Mouse (Mus musculus) heart, postnatal 25 days (tissue): ENCODE results near the gene Snx25. TPM values are rescaled to one million over a fixed set of nuclear protein-coding genes. Genes with fewer than 3 reads are reported as not detected.
"Not testable (repeated sequence)": the region's sequence is repeated elsewhere in the genome, so short reads cannot be mapped to it uniquely, and the experiment has no call there.

Experiments
- DNase-seq: peaks from one replicate; pipeline ENCODE4 v3.0.0; 2022; ENCODE audit warnings: low spot score
- intact Hi-C: fragments of 180-260 bp; cut with DNase I; formaldehyde crosslinking; loops from one replicate; pipeline ENCODE4 v1.15.1; 2025
- total RNA-seq, 2 experiments: library from RNA; stranded (reverse); gene quantifications; 2 replicates each; pipeline ENCODE4 v1.2.3; 2021

Snx25 gene
- total RNA-seq, 2 experiments from 2014 or later: 9.6 to 11.4 TPM

DNA sequence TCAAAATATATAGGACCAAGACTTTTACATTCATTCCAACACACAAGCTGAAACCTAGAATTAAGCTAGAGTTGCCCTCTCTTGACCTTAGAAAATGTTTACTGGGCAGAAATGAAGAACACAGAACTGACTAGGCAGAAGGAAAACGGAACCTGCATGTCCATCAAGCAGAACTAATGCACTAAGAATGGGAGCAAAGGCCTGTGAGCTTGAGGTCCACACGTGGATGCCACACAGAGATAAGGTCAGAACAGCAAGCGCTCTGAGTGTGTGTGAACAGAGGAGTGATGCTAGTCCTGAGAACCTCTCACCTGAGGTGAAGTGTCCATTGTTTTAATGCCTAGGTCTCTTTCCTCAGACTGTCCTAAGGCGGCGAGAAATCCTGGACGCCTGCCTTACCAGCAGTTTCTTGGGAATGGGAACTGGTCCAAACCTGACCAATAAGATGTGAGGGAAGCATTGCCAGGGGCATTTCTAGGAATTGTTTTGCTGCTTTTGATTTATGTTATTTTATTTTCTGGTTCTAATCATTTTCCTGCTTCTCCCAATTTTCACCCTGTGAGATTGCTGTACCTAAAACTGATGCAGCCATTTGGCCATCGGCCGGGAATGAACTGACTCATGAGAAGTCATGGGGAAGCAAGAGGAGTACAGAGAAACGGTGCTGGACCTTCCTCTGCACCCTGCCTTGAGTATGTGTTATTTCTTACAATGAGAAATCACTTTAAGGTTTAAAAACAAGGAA lies 11.4 kb downstream of the Snx25 start:
- no peak for DNase-seq
- intact Hi-C loops: no loop called here

DNA sequence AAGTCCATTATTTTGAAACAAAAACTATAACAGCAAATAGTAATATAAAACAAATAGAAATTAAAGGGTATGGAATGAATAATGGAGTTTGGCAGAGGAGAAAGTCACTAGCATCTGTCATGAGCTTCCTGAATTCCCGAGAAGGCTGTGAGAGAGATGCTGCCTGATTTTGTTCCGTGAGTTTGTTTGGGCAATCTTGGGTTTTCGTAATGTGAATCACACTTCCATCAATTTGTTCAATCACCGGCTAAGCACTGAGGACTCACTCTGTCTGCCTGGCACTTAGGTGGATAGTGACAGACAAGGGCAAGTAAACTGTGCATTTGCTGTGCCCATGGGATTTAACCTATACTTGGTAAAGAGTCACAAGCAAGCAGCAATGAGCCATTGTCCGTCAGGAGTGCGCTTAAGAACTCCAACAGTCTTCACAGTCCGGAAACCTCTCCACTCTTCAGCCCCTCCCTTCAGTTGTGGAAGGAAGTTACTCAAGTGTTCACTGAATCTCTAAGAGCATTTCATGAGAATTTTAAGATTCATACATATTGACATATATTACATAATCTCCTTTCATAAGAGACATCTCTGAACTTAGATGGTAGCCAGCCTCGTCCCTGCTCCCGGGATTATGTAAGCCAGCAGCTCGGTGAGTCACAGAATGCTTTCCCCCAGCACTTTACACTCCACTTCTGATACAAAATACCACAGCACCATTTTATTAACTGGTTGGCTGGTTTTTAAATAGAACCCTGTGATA lies 13.9 kb downstream of the Snx25 start:
- intact Hi-C loops: no loop called here

DNA sequence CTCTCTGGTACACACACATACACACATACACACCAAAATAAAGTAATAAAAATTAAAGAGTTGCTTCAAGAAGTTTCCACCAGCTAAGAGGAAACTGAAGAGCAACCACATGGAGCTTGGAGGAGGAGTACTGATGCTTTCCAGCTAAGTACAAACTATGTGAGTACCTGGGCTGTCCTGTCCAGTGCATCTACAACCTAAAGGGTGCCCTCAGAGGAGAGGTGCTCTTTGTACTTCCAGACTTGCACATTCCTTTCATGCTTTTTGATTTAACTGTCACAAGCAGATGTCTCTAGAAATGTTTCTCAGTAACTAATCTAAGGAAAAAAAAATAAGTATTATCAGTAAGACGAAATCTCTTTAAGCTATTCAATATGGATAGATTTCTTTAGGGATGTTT lies 14.6 kb downstream of the Snx25 start:
- no peak for DNase-seq
- intact Hi-C loops: no loop called here

More for the DNA sequence above, 13.9 kb downstream of the Snx25 start:
- DNase-seq: no peak

DNA sequence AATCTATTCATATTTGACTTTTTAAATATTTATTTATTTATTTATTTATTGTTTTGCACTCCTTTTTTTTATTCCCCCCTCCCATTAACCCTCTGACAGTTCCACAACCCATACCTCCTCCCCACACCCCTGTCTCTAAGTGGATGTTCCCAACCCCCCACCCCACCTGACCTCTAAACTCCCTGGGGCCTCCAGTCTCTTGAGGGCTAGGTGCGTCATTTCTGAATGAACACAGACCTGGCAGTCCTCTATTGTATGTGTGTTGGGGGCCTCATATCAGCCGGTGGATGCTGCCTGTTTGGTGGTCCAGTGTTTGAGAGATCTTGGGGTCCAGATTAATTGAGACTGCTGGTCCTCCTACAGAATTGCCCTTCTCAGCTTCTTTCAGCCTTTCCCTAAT lies 16.4 kb downstream of the Snx25 start:
- intact Hi-C loops, DNase-seq: not testable (repeated sequence)

DNA sequence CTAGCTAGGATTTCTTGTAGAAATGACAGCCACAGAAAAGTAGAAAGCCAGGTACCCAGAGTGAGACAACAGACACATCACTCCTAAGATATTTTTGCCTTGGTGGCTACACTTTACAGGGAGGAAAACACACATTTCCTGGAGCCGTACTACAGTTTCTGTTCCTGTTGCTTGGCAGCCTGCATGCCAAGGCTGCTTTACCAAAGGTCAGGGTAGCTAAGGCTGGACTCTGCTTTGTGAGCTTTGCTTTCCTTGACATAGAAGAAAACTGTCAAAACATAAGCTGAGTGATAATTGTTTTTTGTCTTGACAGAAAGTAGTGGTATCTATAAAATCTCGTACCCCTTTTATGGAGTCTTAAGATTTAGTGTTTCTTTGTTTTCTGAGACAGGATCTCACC lies 21.5 kb downstream of the Snx25 start:
- no peak for DNase-seq
- intact Hi-C loops: no loop called here

DNA sequence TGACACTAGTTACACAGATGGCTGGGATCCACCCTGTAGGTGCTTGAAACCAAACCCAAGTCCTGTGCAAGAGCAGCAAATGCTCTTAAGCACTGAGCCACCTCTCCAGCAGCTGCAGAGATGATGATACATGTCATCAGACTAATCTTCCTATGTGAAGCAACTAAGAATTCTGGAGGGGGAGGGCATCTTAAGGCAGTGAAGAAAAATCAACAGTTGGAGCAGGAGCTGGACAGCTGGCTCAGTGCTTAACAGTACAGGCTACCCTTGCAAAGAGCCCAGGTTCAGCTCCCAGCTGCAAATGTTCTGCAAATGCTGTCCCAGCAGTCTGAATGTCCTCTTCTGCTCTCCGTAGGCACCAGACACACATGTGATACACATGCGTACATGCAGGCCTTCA lies 29.5 kb downstream of the Snx25 start:
- DNase-seq: no peak
- intact Hi-C loops: no loop called here

DNA sequence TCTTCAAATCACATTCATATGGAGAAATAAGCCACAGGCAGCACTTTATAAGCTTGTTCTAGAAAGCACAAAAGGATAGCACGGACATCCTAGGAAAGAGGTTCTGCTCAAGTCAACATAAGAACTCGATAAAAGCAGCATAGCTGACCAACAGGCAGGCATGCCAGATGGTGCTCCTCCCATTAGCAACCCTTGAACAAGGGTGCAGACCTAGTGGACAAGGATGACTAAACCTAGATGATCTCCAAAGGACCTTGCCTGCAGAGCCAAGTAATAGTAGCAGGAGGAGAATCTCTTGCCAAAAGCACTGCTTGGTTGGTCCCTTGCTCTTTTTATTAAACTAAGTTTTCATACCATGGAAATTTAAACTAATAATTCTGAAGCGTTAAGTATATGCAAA lies 32.8 kb downstream of the Snx25 start:
- intact Hi-C loops: no loop called here
- no peak for DNase-seq

DNA sequence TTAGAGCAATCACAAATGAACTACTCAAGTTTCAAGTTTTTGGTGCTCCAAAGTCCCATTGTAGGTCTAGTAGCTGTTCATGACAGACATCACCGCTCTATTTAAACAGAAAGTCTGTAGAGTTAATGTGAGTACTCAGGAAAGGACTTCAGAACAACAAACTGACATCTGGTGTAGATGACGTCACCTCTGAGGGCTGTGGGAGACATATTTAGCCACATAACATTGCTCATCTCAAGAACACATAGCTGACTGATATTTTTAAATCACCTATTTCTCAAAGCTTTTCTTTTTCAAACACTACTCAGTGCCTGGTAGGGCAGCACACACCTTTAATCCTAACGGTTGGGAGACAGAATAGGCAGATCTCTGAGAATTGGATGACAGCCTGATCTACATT lies 34.8 kb downstream of the Snx25 start:
- intact Hi-C loops: no loop called here
- DNase-seq: no peak

DNA sequence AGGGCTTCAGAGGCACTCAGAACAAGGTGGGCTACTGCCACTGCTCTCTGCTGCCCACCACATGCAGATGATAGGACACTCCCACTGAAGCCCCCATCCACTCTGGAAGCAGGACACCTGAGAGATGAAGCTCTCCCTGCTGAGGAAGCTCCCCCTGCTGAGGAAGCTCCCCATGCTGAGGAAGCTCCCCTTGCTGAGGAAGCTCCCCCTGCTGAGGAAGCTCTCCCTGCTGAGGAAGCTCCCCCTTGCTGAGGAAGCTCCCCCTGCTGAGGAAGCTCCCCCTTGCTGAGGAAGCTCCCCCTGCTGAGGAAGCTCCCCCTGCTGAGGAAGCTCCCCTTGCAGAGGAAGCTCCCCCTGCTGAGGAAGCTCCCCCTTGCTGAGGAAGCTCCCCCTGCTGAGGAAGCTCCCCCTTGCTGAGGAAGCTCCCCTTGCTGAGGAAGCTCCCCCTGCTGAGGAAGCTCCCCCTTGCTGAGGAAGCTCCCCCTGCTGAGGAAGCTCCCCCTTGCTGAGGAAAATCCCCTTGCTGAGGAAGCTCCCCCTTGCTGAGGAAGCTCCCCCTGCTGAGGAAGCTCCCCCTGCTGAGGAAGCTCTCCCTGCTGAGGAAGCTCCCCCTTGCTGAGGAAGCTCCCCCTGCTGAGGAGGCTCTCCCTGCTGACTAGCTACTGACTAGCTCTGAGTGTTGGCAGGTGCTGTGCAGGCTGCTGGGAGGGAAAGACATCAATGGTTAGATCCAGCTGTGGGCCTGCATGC lies 38.4 kb downstream of the Snx25 start:
- DNase-seq, intact Hi-C loops: not testable (repeated sequence)

DNA sequence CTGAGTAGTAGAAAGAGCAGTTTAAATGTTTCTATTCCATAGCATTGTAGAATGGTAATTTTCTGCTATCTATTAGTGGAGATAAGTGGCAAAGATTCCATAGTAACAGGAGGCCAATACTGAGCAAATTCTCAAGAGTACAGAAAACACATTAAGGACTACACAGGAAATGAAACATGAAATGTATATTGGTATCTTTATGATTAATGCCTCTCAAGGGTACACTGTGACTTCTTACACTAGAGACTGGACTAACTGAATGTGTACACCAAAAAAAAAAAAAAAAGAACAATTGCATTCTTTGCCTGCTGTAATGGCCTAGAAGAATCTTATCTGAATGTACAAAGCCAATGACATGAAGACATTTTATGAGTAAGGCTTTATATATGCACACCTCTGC lies 44.3 kb downstream of the Snx25 start:
- DNase-seq: no peak
- intact Hi-C loops: no loop called here

DNA sequence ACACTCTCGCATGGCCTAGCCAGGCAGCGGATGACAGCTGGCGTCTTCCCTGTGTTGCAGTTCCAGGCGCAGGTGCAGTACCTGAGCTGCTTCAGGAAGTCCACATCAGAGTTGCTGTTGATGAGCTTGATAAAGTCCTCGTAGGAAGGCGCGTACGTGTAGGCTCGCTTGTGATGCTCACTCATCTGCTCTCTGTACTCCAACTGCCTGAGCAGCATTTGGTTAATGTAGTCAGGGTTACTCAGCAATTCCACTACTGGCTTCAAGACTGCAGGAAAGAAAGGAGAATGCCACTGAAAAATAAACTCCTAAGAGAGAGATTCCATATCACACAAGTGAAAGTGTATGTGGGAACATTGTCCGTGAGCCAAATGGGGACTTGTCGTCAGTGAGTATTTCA lies 48.5 kb downstream of the Snx25 start:
- DNase-seq: no peak
- intact Hi-C loops: no loop called here

DNA sequence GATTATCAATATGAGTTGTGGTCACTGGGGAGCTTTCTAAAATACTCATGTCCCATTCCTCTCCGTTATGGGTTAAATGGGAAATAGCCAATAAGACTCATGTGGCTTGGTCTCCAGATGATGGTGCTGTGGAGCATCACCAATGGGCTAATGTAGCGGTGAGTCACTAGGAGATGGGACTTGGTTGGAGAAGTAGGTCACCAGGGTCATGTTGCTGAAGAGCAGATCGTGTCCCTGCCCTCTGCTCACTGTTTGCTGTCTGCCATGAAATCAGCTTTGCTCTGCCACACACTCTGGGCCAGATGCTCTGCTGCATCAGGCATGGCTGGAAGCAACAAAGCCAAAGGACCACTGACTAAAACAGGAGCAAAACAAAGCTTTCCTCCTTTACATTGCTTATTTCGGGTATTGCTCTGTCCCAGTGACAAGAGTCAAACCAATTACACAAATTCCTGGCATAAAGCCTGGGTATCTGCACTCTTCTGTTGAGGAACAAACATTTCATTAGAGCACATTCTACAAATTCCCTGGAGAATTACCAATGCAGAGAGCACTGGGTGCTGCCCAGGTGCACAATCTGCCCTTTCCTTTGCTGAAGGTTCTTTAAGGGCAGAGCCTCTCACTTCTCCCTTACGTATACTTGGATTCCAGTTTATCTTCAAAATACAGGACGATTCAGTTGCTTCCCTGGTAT lies 59.1 kb downstream of the Snx25 start:
- no peak for DNase-seq
- intact Hi-C loops: no loop called here

DNA sequence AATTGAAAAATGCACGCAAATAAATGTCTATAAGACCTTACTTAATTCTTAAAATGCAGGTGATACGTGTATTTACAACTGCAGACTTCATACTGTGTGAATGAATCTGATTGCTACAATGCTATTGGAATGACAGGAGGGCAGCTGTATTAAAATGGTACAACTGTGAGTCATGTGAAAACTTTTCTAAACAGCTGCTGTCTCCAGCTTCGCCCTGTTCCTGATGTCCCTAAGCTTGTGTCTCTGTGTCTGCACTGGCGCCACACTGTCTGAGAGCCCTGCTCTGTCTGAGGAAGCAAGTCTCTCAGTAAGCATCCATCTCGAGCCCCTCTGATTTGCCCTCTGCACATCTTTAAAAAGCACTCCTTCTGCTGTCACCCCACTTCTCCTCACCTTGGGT lies 68.8 kb downstream of the Snx25 start:
- intact Hi-C loops: no loop called here
- no peak for DNase-seq

DNA sequence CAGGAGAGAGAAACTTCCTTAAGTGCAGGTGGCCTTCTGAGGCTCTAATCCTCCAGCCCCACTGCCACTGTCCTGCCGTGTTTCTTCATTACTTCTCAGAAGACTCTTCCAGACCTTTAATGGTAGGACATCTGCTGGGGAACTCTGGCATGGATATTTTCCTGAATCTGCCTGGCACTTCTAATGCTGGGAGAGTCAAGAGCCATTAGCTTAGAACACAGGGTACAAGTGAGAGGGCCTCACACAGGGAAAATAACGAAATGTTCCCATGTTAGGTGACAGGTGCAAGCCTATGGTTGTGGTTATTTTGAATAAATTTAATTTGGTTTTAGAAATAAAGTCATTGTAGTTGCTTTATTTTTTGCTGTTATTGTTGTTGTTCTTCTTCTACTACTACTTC lies 70.9 kb downstream of the Snx25 start:
- DNase-seq: no peak

DNA sequence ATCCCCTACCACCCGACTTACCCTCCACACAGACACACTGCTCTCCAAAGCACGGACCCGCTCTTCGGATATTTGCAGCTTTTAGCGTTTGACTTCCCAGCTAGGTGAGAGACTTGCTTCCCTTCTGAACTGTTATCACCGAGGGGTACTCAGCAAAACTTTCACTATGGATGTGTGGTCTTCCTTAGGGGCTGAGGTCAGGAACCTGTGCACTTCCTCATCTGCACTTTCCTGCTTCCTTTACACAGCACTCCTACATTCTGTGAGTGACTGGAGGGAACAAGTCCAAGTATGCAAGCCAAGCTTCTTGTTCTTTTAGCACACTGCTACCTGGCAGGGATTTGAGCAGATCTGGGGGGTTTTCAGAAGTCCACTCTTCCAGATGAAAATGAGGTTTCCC lies 73.1 kb downstream of the Snx25 start:
- DNase-seq: no peak
- intact Hi-C loops: no loop called here

More for the DNA sequence above, 70.9 kb downstream of the Snx25 start:
- intact Hi-C loops: no loop called here

DNA sequence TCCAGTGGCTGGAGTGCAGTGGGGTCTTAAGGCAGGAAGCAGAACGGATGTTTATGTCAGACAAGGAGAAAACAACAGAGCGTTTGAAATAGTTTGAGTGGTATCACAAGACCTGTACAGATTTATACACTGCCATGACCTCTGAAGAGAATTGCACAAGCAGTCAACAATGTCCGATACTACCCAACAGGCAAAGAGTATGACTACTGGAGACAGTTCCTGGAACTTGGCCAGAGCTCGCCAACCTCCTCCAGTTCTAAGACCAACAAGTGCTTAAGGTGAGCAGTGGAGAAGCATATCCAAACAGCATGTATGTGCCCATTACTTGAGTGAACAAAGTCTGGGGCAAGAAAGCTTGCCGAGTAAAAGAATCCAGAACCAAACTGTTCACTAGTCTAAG lies 76.7 kb downstream of the Snx25 start:
- intact Hi-C loops: no loop called here
- no peak for DNase-seq

DNA sequence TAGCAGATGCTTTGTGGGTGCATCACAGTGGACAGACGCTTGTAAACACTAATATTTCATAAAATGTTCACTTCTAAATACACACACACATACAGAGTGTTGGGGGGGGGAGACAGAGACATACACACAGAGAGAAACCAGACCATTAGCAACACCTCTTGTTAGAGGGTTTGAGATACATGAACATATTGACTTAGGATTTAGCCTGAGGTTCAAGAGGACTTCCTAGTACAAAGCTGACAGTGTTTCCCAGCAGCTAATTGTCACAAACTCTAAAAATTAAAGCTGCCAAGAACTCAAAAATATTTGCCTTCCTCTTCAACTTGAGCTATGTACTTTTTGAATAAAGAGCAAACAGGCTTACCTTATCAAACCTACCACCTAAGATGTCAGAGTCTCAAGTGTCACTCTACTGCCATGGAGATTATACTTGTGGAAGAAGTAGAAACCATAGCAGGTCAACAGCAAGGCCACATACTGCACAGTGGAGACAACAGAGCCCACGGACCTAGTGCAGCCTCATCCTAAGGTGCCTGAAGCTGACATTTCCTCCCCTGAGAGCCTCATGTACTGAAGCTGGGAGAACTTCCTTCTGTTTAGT lies 78.3 kb downstream of the Snx25 start:
- DNase-seq: no peak
- intact Hi-C loops: no loop called here

DNA sequence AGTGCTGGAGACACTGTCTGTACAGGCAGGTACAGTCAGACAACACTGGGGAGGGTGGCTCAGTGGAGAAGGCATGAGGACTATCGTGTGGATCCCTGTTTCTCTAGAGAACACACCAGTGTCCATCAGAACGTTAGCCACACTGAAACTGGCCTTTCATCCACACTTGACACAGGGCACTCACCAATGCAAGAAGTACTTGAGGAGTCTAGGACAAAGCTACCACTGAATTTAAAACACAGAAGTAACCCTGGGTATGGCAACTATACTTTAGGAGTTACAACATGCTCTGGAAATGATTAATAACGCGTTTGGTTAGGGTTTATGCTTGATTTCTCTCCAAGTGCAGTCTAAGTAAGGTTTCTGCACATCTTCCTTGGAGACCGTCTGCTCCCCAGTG lies 79.2 kb downstream of the Snx25 start:
- intact Hi-C loops: no loop called here
- no peak for DNase-seq

DNA sequence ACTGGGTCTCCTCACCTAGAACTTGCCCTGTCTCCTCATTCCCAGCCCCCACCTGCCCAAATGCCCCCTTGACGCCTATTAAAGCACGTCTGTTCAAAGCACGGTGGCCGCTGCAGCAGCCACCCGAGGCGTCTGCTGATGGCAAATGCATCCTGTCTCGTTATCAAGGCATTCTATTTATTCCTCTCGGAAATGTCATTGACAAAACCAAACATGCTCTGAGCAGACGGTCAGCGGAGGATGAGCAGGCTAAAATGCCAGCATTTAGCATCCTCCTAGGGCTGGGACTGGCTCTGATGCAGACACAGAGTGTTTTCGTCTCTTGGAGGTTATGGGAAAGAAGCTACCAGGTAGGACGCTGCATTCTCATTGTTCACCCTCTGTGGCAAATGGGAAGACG lies 111.7 kb downstream of the Snx25 start:
- intact Hi-C loops: no loop called here
- DNase-seq: no peak

DNA sequence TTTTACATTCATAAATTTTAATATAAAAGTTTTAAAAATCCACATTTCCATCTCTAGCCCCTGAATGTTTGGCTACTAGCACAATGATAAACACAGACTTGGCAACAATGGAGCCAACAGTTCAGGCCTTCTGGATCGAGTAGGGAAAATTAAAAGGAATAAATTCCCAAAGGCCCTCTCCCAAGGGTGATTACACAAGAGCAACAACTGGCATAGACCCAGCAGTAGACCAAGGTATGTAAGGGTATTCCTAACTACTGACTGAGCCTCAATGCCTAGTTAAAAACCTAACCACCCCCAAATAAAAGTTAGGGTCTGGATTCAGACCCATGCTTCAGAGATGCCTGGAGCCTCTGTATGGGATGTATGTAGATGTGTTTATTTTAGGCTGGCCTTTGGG lies 112.3 kb downstream of the Snx25 start:
- intact Hi-C loops: no loop called here
- DNase-seq: no peak
